Mouse (Mus musculus) thymus, postnatal 4 days (tissue): ENCODE results near the gene Dtx4.

Source experiments
- DNase-seq: peaks from one replicate; pipeline ENCODE4 v3.0.0; 2021

The Dtx4 gene

GRCm38 (mm10) chr19:12493453-12494186, 7.6 kb downstream of the Dtx4 start:
- DNase-seq: no peak

GRCm38 (mm10) chr19:12491636-12492035, 9.6 kb downstream of the Dtx4 start:
- no peak for DNase-seq

DNA sequence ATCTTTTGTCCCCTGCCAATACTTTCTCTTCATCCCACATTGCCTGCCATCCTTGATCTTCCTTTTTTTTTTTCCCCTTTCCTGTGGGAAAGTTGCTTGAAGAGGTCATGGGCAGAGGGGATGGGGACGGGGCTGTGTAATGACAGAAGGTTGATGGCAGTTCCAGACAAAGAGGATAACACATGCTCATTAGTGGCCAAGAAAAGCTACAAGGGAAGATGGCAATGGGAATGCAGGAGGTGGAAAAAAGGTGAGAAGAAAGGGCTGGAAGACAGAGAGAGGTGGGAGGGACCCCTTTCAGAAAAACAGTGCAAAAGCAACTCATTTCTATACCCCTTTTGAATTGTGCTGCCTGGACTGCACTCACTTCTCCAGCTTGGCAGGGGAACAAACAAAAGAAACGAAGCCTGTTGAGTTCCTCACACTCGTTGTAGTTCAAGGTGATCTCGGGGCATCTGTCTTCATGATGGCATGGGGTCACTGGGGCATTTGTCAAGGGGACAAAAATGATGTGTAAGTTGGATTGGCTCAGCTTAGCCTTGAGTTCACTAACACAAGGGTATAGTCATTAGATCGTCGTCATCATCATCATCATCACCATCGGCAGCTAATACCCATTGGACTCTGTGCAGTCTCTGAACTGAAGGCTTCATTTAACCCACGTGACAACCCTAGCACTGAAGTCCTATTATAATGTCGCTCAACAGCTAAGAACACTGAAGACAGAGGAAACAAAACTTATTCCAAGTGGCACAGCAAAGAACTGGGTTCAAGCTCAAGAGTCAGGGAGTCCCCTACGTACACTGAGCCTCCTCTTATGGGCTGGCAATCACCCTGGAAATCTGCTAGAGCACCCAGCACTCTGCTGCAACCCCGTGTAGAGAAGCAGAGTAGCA, 11.3 kb downstream of the Dtx4 start:
- DNase-seq: no peak

DNA sequence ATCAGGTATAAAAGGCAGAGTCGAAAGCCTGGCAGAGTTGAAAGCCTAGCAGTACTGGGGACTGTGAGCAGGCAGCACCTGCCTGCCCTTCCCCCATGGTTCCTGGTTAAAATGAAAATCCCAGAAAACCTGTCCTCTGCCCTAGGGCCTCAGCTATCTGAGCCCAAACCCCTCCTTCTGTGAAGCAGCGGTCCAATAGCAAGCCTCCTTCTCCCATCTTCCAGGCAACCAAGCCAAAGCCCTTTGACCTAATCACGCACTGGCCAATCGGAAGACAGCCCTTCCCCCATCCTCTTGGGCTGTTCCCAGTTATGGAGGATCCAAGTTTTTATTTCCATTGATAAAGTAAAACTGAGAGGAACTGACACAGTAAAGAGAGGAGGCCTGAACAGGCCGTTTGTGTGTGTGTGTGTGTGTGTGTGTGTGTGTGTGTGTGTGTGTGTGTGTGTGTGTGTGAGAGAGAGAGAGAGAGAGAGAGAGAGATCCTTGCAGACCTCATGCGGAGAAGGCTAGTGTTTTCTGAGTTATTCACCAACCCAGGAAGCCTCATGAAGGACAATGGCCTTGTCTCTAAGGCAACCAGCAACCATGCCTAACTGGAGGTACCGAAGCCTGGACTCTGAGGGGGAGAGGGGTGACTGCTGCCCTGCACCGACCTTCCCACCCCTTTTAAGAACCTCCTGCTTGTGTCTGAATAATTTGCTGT, 12.1 kb downstream of the Dtx4 start:
- no peak for DNase-seq

- DNase-seq: peak; percentile 69
Measured at GRCm38 (mm10) chr19:12488205-12488966, 12.9 kb downstream of the Dtx4 start.

GRCm38 (mm10) chr19:12487511-12488204, 13.6 kb downstream of the Dtx4 start:
- DNase-seq: no peak

DNA sequence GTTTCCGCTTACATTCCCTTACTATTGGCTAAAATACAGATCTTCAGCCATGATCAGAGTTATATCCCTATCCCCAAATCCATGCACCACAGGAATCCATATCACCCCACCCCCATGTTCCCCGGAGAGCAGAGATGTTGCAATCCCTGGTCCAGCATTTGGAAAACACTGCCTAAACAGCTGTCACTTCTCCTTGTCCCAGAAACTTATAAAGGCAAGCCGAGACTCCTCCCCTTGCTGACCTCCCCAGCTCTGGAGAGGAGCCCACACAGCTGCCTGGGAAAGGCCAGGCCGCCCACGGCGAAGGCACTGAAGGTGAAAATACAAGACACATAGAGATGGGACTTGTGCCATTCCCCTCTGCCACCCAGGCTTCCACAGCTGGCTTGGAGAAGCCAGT, 14.4 kb downstream of the Dtx4 start:
- no peak for DNase-seq

DNA sequence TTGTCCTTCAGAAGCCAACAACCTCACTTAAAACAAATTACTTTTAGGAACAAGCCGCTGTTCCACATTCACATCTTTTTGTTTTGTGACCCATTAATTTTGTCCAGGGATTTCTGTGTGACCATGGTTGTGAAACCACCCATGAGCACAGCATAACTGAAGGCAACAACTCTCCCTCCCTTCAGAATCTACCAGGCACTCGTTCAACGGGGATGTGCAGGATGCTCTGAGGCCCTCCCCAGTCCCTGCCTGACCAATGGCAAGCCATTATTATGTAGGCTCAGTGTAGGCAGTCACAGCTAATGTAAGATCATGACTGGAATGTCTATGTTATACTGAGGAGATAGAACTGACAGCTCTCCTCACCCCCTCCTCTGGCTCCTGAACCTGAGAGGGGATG, 15.6 kb downstream of the Dtx4 start:
- no peak for DNase-seq

GRCm38 (mm10) chr19:12485223-12485622, 16.0 kb downstream of the Dtx4 start:
- DNase-seq: no peak

DNA sequence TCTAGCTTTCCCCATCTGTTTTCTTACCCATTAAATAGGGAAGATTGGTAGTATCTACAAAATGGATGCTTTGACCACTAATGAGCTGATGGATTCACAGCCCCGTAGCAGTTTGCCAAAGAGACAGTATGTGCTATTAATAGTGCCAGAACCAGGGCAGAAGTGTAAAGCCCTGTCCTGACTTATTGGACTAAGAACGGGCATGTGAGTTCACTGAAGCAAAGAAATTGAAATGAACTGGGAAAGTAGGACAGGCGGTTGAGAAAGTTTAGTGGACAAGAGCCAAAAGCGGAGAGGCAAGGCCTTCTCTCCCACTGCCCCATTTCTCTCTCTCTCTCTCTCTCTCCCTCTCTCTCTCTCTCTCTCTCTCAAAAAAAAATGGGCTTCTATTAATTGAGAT, 17.0 kb downstream of the Dtx4 start:
- no peak for DNase-seq

DNA sequence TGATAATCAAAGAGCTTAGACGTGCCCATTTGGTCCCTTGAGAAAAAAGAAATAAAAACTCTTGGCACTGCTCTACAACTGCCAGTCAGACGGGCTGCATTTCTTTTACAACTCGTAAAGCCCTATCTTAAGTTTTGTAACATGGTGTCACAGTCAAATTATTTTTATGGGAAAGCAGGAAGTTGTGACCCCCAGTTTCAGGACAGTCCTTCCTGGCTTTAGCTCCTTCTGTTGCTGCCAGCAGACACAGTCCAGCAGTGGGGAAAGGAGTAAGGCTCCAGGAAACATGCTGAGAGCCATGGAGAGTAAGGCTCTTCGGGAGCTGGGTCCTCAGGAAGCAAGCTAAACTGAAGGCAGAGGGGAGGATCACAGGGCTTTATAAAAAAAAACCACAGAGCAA, 17.5 kb downstream of the Dtx4 start:
- DNase-seq: no peak

- no peak for DNase-seq
Measured at GRCm38 (mm10) chr19:12478369-12478768, 22.9 kb downstream of the Dtx4 start.

DNA sequence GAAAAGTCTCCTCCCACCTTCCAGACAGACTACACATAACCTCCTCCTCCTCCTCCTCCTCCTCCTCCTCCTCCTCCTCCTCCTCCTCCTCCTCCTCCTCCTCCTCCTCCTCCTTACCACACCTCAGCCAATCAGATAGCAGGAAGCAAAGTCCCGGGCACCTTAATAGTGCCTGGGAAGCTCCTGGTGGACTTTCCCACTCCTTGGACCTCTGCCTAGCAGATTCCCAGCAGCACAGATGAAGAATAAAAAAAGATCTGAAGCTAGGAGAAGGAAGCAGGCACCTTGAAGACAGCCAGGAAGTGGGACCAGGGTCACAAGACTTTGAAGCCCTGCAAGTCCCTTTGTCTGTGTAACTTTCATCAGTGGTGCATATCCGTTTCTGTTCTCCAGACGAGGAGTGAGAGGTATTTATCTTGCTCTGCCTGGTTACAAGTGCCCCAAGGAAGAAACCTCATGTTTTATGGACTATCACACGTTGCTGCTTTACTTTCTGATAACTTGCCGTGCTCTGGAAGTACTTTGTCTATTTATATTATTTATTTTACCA, 24.5 kb downstream of the Dtx4 start:
- DNase-seq: peak; percentile 33

GRCm38 (mm10) chr19:12475380-12476250, 25.6 kb downstream of the Dtx4 start:
- DNase-seq: peak; percentile 28

GRCm38 (mm10) chr19:12473951-12474350, 27.3 kb downstream of the Dtx4 start:
- no peak for DNase-seq

DNA sequence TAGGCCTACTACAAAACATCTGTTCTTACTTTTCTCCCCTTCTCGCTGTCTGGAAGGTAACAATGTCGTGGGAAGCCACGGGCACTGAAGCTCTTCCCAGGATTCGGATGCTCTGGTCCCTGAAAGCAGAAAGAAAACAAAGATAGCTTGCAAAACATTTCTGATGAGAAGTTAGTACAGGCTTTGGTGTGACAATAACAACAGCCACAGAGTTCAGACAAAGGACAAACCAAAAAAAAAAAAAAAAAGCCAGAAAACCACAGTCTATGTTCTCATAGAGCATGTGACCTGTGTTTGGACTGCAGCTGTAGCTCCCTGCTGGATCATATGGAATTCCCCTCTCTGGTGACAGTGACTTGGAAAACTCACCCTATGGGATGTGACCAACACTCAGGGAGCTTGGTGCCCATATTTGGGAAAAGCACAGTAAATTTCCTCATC, 28.0 kb downstream of the Dtx4 start:
- no peak for DNase-seq

DNA sequence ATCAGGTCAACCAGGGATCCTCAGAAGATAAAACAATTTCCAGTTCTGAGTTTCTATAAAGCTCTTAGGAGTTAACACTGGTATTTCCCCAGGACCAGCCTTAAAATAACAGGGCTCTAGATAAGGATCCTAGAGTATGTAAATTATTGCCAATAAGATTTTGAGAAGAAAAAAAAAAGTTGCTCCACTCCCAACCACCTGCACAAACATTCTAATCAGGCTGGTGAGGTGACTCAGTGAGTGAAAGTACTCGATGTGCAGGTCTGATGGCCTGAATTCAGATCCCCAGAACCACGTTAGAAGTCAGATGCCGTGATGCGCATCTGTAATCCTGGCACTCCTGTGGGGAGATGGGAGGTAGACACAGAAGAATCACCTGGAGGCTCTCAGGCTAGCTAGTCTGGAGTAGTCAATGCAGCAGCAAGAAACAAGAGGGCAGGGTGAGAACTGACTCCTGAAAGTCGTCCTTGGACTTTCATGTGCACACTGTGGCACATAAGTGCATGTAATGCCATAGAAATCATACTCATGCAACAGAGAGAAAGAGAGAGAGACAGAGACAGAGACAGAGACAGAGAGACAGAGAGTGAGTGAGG, 28.8 kb downstream of the Dtx4 start:
- DNase-seq: no peak

GRCm38 (mm10) chr19:12471866-12472265, 29.4 kb downstream of the Dtx4 start:
- DNase-seq: no peak

DNA sequence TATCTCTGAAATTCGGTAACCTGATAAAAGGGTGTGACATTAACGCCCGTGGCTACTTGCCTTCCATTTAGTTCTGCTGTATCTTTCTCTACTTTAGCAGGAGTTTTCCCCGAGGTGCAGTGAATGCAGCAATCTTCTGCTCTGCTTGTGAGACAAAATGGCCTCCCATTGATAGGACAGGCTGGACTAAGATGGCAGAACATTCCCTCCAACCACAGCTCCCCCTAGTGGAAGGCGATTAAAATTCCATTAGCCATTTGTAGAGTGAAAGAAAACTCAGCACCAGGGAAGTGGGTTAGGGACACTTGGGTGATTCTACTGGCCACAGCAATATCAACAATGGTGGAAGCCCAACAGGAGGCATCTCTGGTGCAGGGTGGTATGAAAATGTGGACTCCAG, 33.8 kb downstream of the Dtx4 start:
- peak; percentile 56 for DNase-seq

DNA sequence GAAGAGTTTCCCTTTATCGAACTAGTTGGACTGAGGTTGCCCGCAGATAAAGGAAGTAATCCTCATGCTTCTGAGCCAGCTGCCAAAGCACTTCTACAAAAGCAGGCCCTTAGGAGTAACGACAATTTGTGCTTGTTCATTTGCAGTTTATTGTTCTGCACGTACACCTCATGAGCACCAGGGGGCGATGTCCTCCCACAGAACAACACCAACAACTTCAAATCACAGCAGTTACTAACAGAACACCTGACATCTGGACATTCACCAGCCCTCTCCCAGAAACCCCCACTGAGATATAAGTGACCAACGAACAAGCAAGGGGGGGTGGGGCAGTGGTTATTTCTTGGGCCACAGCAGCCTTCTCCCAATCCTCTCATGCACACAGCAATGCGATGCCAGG, 35.0 kb downstream of the Dtx4 start:
- DNase-seq: peak; percentile 69
